Mouse (Mus musculus) gastrocnemius, postnatal 36 days (tissue): Measurements from ENCODE around the gene Fgf12. TPM values are rescaled to one million over a fixed set of nuclear protein-coding genes. Genes with fewer than 3 reads are reported as not detected.

Experiments
- DNase-seq, 2 experiments: peaks; one replicate each; pipeline ENCODE4 v3.0.0; 2022
- intact Hi-C: fragments of 180-260 bp; cut with DNase I; formaldehyde crosslinking; loops from one replicate; pipeline ENCODE4 v1.15.1; 2025
- total RNA-seq, 2 experiments: library from RNA; stranded (reverse); gene quantifications; 2 replicates each; pipeline ENCODE4 v1.2.3; 2021

Gene Fgf12
- total RNA-seq, 2 experiments from 2014 or later = 0.15 TPM; not detected in 1

DNA sequence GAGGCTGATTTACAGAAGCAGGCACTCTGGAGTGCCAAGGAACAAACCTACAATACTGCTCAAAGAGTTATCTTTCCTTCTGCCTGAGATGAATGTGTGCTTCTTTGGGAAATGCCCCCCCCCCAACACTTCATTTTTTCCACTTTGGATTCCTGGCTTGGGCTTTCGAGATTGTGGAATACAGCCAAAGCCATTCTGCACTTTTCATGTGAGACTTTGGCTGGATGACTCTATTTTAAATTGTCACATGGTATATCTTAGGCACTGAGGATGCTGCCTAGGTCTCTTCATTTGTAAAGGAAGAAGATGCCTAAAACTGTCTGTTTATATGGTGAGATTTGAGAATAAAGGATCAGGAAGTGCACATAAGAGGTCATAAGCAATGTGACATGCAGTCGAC, 402.2 kb downstream of the Fgf12 start:
- no peak for DNase-seq
- intact Hi-C loops = no loop called here

DNA sequence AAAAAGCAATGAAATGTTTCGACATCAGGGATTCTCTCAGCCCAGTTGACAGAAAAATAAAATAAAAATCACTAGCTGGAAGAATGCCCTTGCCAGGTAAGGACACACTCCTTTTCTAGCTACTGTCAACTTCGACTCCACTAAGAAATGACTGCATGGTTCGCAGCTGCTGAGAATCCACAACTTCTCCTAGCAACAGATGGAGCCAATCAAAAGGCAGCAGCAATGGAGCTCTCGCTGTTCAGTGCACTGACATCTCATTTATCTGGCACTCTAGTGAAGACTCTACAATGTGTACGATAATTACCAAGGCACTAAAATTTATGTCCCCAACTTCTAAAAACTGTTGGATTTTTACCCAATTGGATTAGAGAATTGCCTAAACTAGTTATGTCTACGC, 407.5 kb downstream of the Fgf12 start:
- intact Hi-C loops = no loop called here
- no peak for DNase-seq

DNA sequence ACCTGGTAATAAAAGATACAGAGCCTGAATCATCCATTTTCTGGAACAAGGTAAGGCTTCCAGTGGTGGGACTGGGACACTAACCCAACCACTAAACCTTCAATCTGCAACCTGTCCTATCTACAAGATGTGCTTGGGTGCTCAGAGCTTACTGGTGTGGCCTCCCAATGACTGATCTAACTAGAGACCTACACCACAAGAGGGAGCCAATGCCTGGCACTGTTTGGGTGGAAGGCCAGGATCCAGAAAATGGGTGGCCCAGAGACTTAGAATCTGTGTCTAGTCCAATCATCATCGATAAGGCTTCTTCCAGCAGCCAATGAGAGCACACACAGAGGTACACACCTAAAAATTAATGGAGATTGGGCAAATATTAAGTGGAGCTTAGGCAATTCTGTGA, 414.9 kb downstream of the Fgf12 start:
- intact Hi-C loops = no loop called here
- DNase-seq = no peak

DNA sequence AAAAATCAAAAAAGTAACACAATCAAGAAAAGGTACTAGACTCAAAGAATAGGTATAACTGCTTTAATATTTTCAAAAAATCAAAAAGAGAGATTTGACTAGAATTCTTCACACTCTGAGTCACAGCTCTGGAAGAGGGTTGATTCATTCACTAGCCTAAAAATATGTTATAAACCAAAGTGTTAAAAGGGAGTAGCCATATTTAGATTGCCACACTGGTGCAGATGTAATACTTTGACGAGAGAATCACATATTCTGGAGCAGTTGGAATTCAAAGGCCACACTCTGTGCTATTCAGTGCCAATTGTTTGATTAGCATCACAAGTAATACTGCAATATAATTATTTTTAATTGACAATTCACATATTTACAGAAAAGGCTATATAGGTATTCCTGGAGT, 416.2 kb downstream of the Fgf12 start:
- no peak for DNase-seq
- intact Hi-C loops = no loop called here

DNA sequence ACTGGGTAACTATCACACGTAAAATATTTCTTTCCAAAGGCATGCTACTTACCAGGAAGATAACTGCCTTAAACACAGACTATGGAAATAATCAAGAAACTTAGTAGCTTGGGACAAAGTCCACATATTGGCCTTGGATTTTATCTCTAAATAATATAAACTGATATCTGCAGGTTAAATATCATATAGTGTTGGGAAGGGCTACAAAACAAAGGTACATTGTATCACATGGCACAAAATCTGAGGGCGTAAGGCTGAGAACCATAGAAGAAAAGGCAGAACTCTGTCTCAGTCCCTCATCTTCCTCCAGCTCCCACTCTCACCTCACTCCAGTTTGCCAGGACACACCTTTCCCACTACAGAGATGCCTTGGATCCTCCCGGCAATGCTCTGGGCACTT, 417.8 kb downstream of the Fgf12 start:
- no peak for DNase-seq
- intact Hi-C loops = no loop called here

DNA sequence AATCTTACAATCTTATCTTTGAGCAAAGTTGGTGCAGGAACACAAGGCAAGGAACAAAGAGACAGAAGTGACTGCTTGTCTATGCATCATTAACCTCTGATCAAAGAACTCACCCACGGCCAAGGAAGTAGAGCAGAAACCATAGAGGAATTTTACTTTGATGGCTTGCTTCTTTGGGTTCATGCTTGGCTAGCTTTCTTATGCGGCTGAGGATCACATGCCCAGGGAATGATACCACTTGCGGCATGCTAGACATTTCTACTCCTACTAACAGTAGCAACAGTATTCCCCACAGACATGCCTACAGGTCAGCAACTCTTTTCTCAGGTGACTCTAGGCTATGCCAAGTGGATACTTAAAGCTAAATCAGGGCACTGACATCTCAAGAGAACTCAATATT, 429.3 kb downstream of the Fgf12 start:
- DNase-seq = no peak
- intact Hi-C loops = no loop called here

DNA sequence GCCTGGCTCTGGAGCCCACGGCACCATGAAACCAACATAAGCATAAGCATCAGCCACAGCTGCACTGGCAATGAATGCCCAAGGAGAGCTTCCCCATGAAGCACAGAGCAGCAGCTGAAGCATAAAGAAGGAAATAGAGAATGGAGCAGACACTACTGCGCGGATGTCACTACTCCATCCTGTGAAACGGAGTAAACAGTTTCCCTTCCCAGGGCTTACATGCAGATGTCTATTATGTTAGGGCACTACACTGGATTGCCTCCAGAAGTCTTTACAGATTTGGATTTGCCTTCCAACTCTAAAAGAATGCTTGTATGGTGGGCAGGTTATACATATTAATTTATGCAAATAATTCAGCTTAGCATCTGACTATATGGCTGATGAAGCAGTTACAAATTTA, 441.2 kb downstream of the Fgf12 start:
- intact Hi-C loops = no loop called here

DNA sequence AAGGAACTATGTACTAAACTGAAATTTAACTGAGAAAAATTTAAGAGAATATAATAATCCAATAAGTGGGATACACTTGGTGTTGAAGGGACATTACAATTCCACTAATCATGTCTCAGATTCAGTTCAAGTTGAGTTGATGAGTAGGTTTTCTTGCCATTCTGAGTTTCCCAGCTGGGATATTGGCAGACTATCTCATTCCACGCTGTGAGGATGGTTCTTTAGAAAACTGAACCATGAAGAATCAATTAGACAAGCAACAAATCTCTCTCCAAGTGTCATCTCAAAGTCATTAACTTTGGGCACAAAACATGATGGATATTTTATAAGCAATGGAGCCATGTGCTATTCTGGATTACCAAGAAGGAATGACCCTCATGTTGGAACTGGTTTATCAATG, 449.0 kb downstream of the Fgf12 start:
- intact Hi-C loops = no loop called here
- no peak for DNase-seq

More for the DNA sequence above, 441.2 kb downstream of the Fgf12 start:
- no peak for DNase-seq

DNA sequence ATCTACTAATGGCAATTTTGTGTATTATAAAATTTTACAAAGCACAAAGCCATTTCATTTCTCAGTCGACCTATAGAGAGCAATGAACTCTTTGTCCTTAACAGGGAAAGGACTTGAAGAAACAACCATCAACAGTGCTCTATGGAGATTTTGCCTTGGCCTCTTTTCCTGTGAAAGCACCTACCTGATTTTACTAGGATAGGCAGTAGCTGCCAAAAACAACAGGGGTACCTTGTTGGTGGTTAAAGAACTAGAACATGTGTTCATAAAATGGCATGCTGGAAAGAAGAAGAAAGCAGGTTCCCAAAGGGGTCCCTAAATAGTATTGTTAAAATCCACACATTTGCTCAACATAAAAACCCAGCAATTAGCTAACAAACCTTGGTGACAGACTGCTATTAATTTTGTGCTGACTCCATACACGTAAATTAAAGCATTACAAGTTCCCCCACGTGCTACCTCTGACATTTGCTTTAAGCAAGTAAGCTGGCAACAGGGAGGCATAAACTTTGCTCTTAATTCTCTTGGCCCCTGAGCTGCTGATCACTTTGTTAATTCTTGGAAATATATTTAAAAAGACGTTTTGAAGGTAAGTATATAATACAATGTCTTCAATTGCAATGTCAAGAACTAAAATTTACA, 463.1 kb downstream of the Fgf12 start:
- intact Hi-C loops = no loop called here

DNA sequence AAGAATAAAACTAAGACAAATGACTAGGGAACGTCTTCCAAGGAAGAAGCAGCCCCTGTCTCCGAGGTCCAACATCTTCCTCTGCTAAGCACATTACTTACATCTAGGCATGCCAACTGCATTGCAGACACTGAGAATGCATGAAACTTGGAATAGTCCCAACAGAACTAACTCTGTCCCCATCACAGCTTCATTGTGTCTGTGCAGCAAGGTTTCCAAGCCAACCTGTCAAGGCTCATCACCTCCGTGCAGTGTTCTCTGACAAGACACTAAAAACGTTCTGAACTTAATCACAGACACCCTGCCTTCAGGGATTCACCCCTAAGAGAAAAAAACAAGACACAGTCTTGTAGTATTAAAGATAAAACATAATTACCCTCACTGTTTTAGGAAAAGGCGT, 495.0 kb downstream of the Fgf12 start:
- DNase-seq = no peak
- intact Hi-C loops = no loop called here

More for the DNA sequence above, 463.1 kb downstream of the Fgf12 start:
- DNase-seq = no peak

DNA sequence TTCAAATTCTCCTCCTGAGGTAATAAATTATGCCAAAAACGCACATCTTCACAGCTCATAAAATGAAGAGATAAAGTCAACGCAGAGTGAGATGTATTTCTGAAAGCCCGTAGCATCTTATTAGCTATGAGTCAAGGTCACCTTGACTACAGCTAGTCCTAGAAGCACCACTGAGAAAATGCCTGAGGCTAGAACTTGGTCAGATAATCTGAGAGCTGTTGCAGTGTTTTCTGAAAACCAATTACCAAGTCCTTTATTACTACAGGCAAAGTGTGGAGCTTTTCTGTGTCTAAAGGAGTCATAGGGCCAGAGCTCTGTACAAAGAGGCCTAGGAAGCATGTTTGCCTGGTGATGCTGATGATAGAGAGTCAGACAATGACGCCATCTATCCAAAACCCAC, 498.6 kb downstream of the Fgf12 start:
- DNase-seq = no peak
- intact Hi-C loops = no loop called here

DNA sequence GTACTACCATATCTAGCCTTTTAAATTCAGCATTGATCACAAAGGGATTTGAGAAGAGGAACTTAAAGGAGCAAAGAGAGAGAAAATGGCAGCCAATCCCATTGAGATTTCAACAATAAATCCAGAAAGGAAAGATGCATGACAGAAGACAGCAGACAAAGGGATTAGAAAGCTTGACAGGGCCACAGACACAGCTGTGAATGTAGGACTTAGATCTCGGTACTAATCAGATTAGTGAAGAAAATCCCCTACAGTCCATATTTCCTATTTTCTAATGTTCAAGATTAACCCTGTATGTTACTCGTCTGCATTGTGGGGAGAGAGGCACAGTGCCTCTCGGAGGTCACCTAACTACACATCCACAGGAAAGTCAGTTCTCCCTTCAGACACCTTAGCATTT, 500.9 kb downstream of the Fgf12 start:
- no peak for DNase-seq
- intact Hi-C loops = no loop called here

DNA sequence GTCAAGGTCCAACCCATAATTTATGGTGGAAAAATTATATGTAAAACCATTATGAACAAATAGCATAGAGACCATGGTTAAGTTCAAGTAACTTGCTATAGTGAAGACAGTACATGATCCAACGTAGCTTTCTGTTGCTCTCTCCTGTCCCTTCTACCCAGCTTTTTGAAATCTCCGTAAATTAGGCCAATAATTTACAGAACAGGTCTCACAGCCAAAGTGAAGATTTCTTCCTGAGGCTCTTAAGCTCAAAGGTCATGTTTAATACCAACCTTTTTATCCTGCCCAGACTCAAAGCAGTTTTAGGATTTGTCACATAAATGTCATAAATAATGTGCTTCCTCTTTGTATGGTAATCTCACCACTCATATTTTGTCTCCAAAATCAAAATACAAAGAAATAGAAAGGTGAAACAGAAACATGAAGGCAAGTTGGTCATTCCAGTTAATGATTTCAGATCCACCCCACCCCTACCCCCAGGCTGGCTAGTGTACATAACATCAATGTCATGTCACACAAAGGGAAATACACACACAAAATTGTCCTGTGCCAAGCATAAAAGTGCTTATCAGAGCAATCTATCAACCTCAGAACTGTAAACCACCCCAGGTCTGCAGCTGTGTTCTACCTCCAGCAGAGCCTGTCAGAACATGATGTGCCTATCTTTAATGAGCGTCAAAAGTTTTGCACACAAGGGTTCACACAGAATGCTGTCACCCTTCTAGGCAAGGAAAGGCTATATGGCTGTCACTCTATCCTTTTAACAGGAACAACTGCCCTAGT, 509.8 kb downstream of the Fgf12 start:
- no peak for DNase-seq
- intact Hi-C loops = no loop called here

DNA sequence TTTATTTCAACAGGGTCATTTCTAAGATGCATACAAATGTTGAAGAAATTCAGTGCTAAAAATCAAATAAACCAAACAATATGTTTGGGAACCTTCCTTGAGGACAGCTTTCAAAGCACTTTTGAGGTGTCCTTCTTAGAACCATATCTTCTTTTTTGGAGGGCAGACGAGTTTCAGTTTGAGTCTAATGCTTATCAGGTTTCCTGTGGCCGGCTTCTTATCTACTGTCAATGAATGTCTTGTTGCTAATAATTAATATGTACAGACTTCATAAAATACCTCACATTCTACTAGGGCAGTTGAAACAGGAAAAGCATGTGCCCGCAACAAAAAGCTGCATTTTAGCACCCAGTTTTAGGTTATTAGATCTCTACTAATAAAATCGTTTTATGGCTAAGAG, 513.5 kb downstream of the Fgf12 start:
- intact Hi-C loops = no loop called here
- DNase-seq = no peak

DNA sequence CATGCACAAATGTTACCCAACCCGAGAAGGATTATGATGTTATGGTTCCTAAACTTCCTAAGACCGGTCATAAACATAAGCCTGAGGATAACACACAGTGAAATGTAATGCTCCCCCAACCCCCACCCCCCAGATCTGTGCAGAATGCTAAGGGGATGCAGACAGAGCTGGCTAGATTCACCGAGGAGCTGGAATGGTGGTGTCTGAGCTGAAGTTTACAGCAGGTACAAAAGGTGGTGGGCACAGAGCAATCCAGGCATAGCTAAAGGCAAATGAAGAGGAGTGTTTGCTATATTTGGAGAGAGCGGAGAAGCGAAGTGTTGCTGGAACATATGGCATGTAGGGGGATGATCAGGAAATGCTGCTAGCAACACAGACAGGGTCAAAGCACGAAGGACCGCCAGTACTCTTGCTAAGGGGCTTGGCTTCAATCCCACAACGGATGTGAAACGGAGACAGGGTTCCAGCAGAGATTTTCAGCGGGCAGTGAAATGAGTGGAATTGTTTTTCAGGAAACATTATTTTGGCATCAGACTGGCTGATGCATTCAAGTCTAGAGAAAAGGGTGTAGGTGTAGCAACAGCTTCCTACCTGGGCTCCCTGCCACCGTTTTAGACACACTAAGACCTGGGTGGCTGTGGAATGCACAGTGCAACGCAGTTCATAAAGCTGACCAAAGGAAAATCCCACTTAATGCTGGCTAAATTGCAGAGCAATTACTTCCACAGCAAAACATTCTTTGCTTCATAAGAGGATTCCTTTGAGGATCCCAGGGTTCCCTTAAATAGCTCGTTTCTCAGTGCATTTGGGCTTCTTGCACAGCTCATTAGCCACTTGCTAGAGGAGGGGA, 514.6 kb downstream of the Fgf12 start:
- intact Hi-C loops = no loop called here
- no peak for DNase-seq

DNA sequence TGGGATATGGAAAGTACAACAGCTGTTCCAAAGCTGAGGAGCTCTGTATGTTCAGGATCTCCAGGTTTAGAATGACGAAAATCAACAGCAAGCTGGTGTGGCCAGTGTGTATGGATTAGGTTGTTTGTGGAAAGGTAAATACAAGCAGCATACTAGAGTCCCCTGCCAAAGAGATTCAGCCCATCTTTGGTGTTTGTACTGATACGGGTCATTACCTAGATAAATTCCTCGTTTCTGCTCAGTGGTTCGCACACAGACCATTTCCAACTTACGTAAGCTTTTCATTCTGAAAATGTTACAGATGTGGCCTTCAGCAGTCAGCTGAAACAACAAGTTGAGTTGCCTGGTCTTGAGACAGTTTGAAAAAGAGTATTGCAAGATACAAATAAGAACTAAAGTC, 536.9 kb downstream of the Fgf12 start:
- intact Hi-C loops = no loop called here
- DNase-seq = no peak

DNA sequence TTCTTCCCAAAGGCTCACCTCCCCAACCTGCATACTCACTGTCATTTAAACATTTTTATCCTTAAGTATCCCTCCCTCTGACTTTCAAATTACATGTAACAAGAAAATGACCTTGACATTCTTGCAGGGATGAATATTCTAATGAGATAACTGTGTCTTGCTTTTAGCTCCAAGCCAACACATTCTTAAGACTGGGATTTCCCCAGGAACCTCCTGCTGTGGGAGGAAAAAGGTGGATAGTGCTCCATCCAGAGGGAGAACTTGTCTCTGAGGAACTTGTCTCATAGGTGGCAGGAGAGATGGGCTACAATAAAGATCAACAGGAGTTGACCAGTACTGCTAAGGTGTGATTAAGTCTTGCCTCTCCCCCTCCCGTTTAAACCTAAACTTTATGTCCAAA, 540.5 kb downstream of the Fgf12 start:
- no peak for DNase-seq
- intact Hi-C loops = no loop called here

DNA sequence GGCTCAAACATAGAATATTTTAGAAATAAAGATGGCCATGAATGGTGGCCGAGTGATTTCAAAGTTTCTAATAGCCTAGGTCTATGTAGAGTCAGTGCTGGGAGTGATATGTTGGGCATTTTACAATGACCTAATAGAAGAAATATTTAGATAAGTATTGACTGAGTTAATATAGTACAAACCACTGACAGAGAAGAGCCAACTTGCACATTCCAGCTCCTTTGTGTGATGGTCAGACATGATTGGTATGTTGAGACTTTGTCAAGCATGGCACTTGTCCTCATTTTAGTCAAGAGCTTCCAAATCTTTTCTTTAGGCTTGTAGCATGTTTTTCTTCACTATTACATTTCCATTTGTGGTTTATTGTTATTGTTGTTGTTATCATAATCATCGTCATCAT, 596.4 kb downstream of the Fgf12 start:
- DNase-seq = no peak
- intact Hi-C loops = no loop called here

DNA sequence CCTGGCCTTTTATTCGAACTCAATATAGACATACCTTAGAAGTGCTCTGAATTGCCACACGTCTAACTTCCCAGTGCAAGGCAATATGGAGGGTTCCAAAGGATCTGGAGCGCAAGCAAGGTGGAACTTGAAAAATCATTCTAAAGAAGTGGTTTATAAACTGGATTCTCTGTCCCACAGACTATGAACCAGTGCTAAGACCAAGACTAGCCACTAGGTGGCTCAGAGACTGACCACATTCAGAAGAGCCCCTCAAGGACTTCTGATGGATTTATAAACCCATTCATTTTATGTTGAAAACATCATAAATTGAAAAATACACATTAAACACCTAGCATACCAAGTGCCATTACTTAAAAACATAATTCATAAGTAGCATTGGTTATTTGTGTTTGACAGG, 611.9 kb downstream of the Fgf12 start:
- intact Hi-C loops = loop anchor here (5.0 kb wide), 1 partner anchor 346 kb away; no protein-coding TSS in a partner anchor
- DNase-seq = no peak

DNA sequence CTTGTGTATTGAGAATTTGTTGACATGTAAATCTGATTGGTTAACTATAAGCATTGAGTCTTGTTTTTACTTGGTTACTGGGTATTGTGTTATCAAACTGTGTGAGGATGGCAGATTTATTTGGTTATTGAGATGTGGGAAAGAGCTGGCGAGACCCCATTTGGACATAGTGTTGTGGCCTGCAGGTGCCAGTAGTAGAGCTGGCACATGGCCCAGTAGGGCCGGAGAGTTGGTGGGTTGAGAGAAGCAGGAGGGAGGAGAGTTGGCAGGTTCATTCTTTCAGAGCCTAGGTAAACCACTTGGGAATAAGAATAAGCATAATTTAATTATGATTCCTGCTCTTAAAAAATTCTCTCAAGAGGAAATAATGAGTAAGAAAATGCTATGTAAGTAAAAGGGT, 625.9 kb downstream of the Fgf12 start:
- DNase-seq = no peak
- intact Hi-C loops = no loop called here
